Mouse (Mus musculus) layer of hippocampus, postnatal 14 days (tissue): ENCODE measurements around the gene Flad1. TPM values are rescaled to one million over a fixed set of nuclear protein-coding genes. Genes with fewer than 3 reads are reported as not detected.

Experiments
- DNase-seq, 2 experiments: peaks; one replicate each; pipeline ENCODE4 v3.0.0; 2021 to 2022; ENCODE audit warnings: low spot score in 2 of 2, mixed read lengths in 1 of 2
- total RNA-seq, 2 experiments: library from RNA; stranded (reverse); gene quantifications; 2 replicates each; pipeline ENCODE4 v1.2.3; 2021

The Flad1 gene
- total RNA-seq, 2 experiments from 2014 or later = 30.4 to 30.5 TPM

DNA sequence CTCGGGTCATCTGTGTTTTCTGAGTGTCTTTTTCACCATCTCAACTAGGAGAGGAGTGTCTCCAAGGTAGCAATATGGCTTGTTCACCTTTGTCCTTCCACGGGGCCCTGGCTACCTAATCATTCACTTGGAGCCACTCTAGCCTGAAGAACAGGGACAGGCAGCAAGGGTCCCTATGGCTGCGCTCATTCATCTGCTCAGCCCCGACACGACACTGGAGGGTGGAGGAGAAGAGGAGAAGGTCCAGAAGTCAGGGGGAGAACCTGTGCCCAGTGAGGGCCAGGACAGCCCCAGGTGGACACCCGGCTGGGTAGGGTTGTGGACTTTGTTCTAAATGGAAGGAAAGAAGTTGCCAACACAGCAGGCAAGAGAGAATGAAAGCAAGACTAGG lies 56.2 kb downstream of the Flad1 start:
- no peak for DNase-seq

DNA sequence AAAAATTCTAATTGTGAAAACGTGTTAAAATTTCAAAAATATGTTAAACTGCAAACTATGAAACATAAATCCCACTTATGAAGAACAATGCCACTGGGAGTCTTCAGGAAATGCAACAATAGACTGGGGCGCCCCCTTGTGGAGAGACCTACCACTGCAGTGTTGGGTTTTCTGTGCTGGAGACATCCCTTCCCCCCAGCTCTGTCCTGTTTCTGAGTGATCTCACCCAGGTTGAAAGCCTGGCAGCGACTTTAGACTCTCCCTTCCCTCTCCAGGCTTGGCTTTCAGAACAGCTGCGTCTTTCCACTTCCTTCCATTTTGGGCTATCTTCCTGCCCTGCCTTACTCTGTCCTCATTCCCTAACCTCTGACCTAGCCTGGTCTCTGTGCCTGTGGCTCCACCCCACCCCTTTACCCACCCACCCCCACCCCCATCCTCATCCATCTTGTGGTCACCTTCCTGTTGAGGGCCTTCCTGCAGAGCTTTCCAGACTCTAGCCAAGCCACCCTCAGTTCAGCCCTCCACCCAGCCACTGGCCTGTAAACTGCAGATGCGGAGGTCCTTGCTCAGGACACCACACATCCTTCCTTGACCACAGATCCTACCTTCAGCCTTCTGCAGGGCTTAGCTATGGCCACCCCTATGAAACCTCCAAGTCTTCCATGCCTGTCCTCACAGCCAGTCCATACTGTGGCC lies 56.7 kb downstream of the Flad1 start:
- peak; percentile 81 to 86 for DNase-seq

DNA sequence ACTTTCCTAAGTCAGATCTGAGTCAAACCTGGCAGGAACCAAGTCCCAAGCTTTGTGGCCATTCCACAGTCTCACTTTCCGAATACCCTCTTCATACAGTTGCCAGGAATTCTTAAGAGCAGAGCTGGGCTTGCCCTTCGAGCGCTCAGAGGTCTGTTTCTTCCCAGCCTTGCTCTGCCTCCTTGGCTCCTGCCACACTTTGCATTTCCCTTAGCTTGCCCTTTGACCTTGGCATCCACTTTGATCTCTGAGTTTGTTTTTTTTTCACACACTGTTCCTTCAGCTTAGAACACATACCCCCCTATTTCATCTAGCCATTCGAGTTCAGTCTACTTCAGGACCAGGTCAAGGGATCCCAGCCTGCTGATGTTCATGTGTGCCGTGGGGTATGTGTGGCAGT lies 60.4 kb downstream of the Flad1 start:
- no peak for DNase-seq

Other genes starting within 250 kb of the Flad1 start
- 10 to 100 TPM; 46.2 to 47.0 TPM for gene Clk2, start 247.1 kb downstream of the Flad1 start, total RNA-seq
- 10 to 100 TPM; 74.5 to 75.6 TPM for gene Scamp3, start 234.4 kb downstream of the Flad1 start, total RNA-seq
- gene Fam189b, start 228.7 kb downstream of the Flad1 start, total RNA-seq = 10 to 100 TPM; 68.1 to 72.0 TPM
- 10 to 100 TPM; 64.1 to 68.8 TPM for gene Gba, start 208.9 kb downstream of the Flad1 start, total RNA-seq
- gene Thbs3, start 196.7 kb downstream of the Flad1 start, total RNA-seq = 10 to 100 TPM; 32.1 to 40.1 TPM
- 10 to 100 TPM; 91.1 to 99.9 TPM for gene Mtx1, start 184.8 kb downstream of the Flad1 start, total RNA-seq
- gene Muc1, start 182.8 kb downstream of the Flad1 start, total RNA-seq = 1 to 10 TPM; 1.2 to 1.3 TPM
- gene Krtcap2, start 165.9 kb downstream of the Flad1 start, total RNA-seq = 10 to 100 TPM; 77.3 to 90.2 TPM
- 10 to 100 TPM; 97.0 to 99.4 TPM for gene Trim46, start 165.6 kb downstream of the Flad1 start, total RNA-seq
- gene Dpm3, start 152.5 kb downstream of the Flad1 start, total RNA-seq = 10 to 100 TPM; 50.0 to 63.2 TPM
- 10 to 100 TPM; 37.1 to 40.2 TPM for gene Slc50a1, start 141.3 kb downstream of the Flad1 start, total RNA-seq
- gene Efna1, start 130.7 kb downstream of the Flad1 start, total RNA-seq = 1 to 10 TPM; 6.4 TPM
- 10 to 100 TPM; 57.8 to 62.7 TPM for gene Efna3, start 88.9 kb downstream of the Flad1 start, total RNA-seq
- gene Efna4, start 73.8 kb downstream of the Flad1 start, total RNA-seq = 1 to 10 TPM; 1.0 to 1.8 TPM
- gene Adam15, start 61.9 kb downstream of the Flad1 start, total RNA-seq = 100 to 1,000 TPM; 114 to 115 TPM
- gene Dcst2, start 49.9 kb downstream of the Flad1 start, total RNA-seq = under 1 TPM; 0.41 to 0.76 TPM
- gene Dcst1, start 46.6 kb downstream of the Flad1 start, total RNA-seq = under 1 TPM in 1 of 2 experiments, not detected in 1; 0.21 TPM
- gene Zbtb7b, start 17.1 kb downstream of the Flad1 start, total RNA-seq = 10 to 100 TPM; 12.1 to 15.1 TPM
- gene Lenep, start 9.1 kb downstream of the Flad1 start, total RNA-seq = 1 to 10 TPM; 3.2 to 4.3 TPM
- 1 to 10 TPM; 4.6 to 6.5 TPM for gene Cks1b, start 6.5 kb upstream of the Flad1 start, total RNA-seq
- 10 to 100 TPM; 14.2 to 15.0 TPM for gene Shc1, start 6.6 kb upstream of the Flad1 start, total RNA-seq
- gene Pygo2, start 18.3 kb upstream of the Flad1 start, total RNA-seq = 10 to 100 TPM; 49.5 to 57.6 TPM
- 10 to 100 TPM; 44.5 to 54.0 TPM for gene Pbxip1, start 24.8 kb upstream of the Flad1 start, total RNA-seq
- 10 to 100 TPM; 35.3 to 38.7 TPM for gene Pmvk, start 42.7 kb upstream of the Flad1 start, total RNA-seq
- gene Kcnn3, start 108.3 kb upstream of the Flad1 start, total RNA-seq = 10 to 100 TPM; 25.5 to 26.6 TPM